Mouse (Mus musculus) bone marrow, adult 2 months (tissue): ENCODE data around the gene Slc35f5. TPM values are rescaled to one million over a fixed set of nuclear protein-coding genes. Genes with fewer than 3 reads are reported as not detected.
A peak's percentile ranks its signal among the peaks of the same experiment; 100 is the strongest.
"Not testable (repeated sequence)": the region's sequence is repeated elsewhere in the genome, so short reads cannot be mapped to it uniquely, and the experiment has no call there.

Source experiments
- H3K27ac ChIP-seq: fragments of 200-500 bp; 2 replicates; pipeline ENCODE4 v1.5.1; 2012; ENCODE audit warnings: low read depth, mild to moderate bottlenecking, control low read depth, inconsistent platforms, low read length; ENCODE audit not compliant: control insufficient read depth, poor library complexity, insufficient read depth
- H3K4me1 ChIP-seq: fragments of 200-500 bp; 2 replicates; pipeline ENCODE4 v1.6.1; 2011; ENCODE audit warnings: low read length; ENCODE audit not compliant: control insufficient read depth, insufficient read depth
- H3K4me3 ChIP-seq: fragments of 200-500 bp; replicated peaks from 2 replicates; pipeline ENCODE3; 2011; ENCODE audit warnings: mild to moderate bottlenecking, low read depth, low read length, control low read depth; ENCODE audit not compliant: control insufficient read depth
- CTCF ChIP-seq: fragments of 200-500 bp; IDR thresholded peaks from 2 replicates; pipeline ENCODE4 v1.5.1; 2011; ENCODE audit warnings: low read length, control low read depth; ENCODE audit not compliant: control insufficient read depth, insufficient read depth
- POLR2A ChIP-seq: fragments of 200-500 bp; IDR thresholded peaks from 2 replicates; pipeline ENCODE4 v1.6.1; 2011; ENCODE audit warnings: low read depth, mild to moderate bottlenecking, control low read depth, low read length, borderline replicate concordance; ENCODE audit not compliant: control insufficient read depth
- WGBS: fragments of 180-500 bp; shearing (Covaris S2); methylation state at CpG from one replicate; pipeline ENCODE4 v1.1.7; 2018; 5-methylcytosine and 5-hydroxymethylcytosine counted together
- polyA plus RNA-seq: library from polyadenylated mRNA; stranded (reverse); fragments of >200 nt; gene quantifications from 2 replicates; pipeline ENCODE4 v1.2.4, GENCODE M21; 2011; ENCODE audit warnings: low replicate concordance; ENCODE audit not compliant: missing spikeins, insufficient read depth, insufficient read length

The Slc35f5 gene
- polyA plus RNA-seq = 1.4 and 1.6 TPM in 2 replicates

DNA sequence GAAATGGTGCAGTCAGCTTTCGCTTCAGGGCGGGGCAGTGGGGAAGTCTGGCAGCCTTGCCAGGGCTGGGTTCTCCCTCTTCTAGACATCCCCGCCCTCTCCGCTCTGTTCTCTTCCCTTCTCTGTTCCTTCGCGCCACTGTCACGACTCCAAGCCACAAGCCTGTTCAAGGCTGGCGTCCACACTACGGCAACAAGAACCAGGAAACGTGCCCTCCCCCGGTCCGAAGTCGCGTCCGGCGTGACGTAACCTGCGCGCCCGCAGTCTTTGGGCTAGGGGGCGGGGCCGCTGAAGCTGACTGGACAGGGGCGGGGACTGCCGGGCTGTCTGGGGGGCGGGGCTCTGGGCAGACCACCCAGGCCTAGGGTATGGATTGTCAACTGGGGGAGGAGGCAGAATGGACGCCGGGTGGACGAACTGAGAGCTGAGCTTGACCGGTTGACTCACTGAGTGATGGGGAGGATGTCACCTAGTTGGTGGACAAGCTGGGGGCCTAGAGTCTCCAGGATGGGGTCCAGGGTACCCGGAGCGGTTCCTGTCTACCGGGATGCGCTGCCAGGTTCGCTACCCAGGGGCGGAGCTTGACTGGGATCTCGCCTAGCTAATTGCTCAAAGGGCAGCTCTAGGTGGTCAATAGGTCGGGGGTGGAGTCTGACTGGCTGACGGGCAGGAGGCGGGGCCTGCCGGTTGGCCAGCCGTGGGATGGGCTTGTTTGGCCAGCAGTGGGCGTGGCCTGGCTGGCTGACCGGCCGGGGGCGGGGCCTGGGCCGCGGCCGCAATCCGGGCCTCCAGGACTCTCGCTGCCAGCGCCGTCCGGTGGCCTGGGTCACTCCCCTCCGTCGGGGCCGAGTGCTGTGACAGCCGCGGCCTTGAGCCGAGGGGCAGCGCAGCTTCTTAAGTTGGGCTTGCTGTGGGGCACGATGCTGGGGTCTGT is at the start of gene Slc35f5:
Gene Slc35f5, plus strand, starts transcription at position 337 of the 934 bp plus-strand sequence.
- no peak for TF ChIP-seq CTCF
- TF ChIP-seq POLR2A = peak; percentile 44; the same call in 1 of the 2 replicates
- Histone ChIP-seq H3K4me3 (peak within 1 kb of the TSS; percentile 76), H3K4me1 (peaks cover 1% of the 10 kb centered on the region; the same call in 1 of the 2 replicates), H3K27ac (peak within 1 kb of the TSS; percentile 74)
- under 1% methylated on average over 61 of the region's 61 CpGs for WGBS

DNA sequence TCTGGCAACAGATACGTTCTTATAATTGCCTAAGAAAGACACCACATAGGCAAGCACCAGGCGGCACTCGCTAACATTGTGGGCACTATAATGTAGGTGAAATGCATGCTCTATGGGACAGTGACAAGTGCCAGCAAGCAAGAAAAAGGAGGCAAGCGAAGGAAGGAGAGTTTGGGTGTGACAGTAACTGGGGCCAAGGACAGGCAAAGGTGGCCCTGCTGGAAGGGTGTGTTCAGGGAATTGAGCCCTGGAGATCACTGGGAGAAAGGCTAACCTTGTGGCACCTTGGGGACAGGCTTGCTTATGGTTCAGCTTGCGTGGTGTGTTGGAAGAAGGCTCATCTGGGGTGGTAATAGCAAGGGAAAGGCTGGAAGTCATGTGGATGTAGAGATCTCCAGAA is 45.7 kb upstream of the Slc35f5 start:
- TF ChIP-seq CTCF = no peak
- TF ChIP-seq POLR2A = no peak
- no peak overlapping the region for H3K4me3 ChIP-seq
- H3K4me1 ChIP-seq = peaks cover 2% of the 10 kb centered on the region; the same call in 1 of the 2 replicates
- no peak overlapping the region for H3K27ac ChIP-seq
- 91% methylated on average over 5 of the region's 5 CpGs for WGBS

DNA sequence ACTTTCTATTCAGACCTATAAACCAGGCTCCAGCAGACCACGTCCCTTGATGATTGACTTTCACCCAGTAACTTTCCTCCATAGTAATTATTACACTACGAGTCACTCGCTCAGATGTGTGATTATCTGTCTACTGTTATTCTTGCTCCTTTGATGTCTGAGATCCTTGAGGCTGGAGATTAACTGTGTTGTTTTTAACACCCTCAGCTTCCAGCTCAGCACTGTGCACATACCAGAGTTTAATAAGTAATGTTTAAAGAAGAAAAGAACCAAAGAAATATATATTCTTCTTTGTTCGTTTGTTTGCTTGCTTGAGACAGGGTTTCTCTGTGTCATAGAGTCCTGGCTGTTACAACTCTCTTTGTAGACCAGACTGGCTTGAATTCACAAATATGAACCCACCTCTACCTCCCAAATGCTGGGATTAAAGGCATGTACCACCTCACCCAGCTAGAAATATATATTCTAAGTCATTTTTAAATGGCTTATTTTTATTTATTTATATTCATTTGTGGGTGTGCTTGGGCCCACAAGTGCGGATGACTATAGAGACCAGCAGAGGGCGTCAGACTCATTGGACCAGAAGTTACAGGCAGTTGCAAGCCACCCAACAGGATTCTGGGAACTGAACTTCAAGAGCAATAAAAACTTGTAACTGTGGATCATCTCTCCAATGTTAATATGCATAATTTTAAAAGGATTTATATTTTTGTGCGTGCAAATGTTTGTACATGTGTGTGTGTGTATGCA is 43.3 kb upstream of the Slc35f5 start:
- Histone ChIP-seq H3K4me1 (peaks cover 2% of the 10 kb centered on the region; the same call in 1 of the 2 replicates), H3K4me3 (no peak overlapping the region), H3K27ac (no peak overlapping the region)
- WGBS = 78% methylated on average over 7 of the region's 7 CpGs
- TF ChIP-seq CTCF (peak; percentile 15; the same call in 1 of the 2 replicates), POLR2A (no peak)

DNA sequence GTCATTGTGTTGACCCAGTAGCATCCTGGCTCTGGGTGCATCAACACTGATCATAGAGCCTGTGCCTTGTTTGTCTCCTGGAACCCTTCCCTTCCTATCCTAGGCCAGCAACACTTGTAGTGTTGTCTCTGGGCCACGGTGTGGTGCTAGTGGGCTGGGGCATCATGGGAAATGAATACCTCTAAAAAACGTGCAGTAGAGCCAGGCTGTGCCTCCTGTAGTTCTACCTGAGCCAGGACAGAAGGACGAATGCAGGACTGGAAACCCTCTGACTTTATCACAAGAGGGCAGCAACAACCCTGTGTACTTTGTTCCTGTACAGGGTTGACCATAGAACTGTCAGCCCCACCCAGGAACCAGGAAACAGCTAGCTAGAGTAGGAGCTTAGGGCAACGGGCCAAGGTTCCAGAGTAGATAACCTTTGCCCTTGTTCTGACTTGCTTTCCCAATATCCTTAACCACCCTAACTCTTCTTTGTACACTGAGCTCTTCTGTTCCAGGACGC is 41.2 kb upstream of the Slc35f5 start:
- no peak for TF ChIP-seq POLR2A
- peak; percentile 60 for TF ChIP-seq CTCF
- Histone ChIP-seq H3K4me1 (peaks cover 2% of the 10 kb centered on the region; the same call in 1 of the 2 replicates), H3K27ac (no peak overlapping the region), H3K4me3 (no peak overlapping the region)
- WGBS = 33% methylated on average over 5 of the region's 5 CpGs

DNA sequence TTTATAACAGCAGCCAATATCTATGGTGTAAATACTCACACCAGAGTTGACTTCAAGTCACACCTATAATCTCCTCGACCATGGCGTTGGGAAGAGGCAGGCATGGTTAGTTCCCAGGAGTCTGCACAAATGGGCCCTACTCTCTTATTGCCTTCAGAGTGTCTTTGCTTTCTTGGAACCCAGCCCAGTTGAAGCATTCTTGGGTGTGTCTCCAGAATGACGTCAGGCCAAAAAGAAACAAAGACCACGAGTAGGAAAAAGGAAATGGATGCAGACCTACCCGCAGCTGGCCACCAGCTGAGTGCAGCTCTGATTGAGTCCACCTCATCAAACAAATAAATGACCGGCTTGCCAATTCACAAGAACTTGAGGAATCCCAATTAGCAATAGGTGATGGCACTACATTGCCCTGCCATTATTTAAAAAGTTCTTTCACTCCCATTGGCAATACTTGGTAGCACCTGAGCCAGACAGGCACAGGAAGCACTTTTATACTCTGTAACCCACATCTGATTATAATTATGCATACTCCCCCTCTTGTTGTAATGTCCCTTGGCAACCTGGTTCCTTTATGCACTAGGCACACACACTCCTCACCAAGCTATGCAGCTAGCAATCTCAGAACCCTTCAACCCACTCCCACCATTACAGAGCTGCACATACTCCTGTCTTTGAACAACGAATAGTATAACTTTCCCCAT is 34.3 kb upstream of the Slc35f5 start:
- TF ChIP-seq CTCF (no peak), POLR2A (no peak)
- no peaks in the 10 kb centered on the region for H3K4me1 ChIP-seq
- no peak overlapping the region for H3K4me3 ChIP-seq
- WGBS = 50% methylated on average over 7 of the region's 7 CpGs
- no peak overlapping the region for H3K27ac ChIP-seq

DNA sequence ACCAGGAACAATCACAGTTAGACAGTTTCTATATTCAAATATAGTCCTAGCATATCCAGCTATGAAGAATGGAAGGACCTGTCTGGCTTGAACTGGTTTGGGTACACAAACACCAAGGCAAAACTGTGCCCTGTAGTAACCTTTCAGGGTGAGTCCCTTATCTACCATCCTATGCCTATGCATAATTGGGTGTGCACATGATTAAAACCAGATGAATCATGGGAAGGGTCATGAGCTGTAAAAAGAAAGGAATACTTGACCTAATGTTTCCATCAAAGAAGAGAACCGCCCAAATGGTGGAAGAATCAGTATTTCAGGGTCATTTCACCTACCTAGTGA is 33.8 kb upstream of the Slc35f5 start:
- H3K4me3 ChIP-seq = no peak overlapping the region
- TF ChIP-seq CTCF (no peak), POLR2A (no peak)
- H3K4me1 ChIP-seq = no peaks in the 10 kb centered on the region
- 76% methylated on average over 1 of the region's 1 CpGs for WGBS
- no peak overlapping the region for H3K27ac ChIP-seq

DNA sequence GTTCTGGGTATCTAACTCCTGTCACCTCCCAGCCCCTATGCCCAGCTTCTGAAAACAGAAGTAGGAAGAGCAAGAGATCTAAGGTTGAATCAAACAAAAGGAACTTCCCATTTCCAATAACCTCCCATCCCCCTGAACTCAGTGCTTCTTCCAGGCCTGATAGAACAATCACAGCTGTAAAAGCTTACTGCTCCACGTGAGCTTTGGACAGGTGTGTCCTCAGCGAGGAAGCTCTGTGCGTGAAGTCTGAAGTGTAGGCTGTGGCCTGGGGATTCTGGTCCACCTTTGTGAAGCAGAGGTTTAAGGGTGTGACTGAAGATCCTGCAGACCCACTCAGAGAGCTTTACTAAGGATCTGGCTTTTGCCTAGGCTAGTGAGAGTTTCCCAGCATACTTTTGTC is 33.0 kb upstream of the Slc35f5 start:
- H3K4me3 ChIP-seq = no peak overlapping the region
- TF ChIP-seq POLR2A = no peak
- TF ChIP-seq CTCF = no peak
- no peak overlapping the region for H3K27ac ChIP-seq
- 74% methylated on average over 3 of the region's 3 CpGs for WGBS
- H3K4me1 ChIP-seq = no peaks in the 10 kb centered on the region

DNA sequence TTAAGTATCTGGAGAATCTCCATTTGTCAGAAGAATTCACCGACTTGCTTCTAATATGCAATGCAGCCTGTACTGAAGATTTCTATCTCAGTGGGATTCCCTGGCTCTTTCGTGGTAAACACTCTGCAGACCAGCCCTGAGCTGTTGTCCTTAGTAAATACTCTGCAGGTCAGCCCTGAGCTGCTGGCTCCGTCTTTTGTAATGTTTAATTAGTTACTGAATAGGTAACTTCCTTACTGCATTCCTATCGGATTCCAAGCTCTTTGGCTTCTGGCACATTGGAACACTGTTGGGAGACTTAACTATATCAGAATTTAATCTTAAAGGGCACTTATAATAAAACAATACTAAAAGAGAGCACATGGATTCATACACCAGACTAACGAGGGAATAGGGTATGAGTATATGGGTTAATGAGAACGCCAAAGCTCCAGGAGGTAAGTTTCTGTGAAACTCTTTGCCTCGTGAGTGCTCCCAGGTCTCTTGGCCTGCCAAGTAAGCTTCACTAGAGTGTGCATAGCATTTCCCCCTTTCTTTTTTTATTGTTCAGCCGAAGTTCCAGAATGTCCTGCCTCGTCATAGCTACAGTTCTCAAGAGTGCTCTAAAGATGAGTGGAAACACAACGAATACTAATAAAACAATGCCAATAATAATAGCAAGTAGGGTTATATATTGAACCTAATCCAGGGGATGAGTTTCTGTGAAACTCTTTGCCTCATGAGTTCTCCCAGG is 27.0 kb upstream of the Slc35f5 start:
- 79% methylated on average over 10 of the region's 10 CpGs for WGBS
- H3K4me3 ChIP-seq, H3K27ac ChIP-seq, H3K4me1 ChIP-seq: not testable (repeated sequence)
